Mouse (Mus musculus) yolk sac, embryonic 10.5 days (tissue): Measurements from ENCODE around the gene Cd8b1.
A peak's percentile ranks its signal among the peaks of the same experiment; 100 is the strongest.
"Not testable (repeated sequence)": the region's sequence is repeated elsewhere in the genome, so short reads cannot be mapped to it uniquely, and the experiment has no call there.

Source experiments
- DNase-seq: peaks from one replicate; pipeline ENCODE4 v3.0.0-alpha.2; 2017; ENCODE audit warnings: low spot score

Gene Cd8b1

DNA sequence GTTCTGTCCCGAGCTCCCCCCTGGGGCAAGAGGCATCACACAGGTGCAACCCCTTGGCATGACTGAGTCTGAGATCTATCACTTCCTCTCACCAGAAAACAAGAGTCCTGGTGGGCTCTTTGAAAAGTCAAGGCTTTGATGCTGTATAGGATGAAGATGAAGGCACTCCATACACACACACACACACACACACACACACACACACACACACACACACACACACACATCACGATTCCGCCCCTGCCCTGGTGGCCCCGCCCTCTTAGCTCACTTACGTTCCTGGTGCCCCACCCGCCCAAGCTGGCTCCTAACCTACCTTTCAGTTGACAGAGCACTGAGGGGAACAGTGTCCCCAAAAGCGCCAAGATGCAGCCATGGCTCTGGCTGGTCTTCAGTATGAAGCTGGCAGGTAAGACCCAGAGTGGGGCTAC, at the start of gene Cd8b1:
Gene Cd8b1 (plus strand): TSS at position 298 of the 431 bp plus-strand sequence.
- DNase-seq: no peak

DNA sequence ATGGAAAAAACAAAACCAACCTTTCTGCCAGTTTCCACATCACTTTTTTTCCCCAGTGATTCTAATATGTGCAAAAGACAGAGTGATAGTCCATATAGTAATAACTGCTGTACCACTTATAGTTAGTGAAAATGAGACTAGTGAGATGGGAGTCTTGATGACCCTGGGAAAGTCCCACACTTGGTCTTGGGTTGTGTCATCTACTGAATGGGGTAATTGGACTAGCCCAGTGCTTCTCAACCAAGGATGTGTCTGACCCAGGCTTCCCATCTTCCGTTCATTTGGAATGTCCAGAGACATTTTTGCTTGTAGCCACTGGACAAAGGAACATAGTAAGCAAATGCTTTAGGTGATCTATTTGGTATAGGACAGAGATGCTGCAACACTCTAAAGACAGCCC, 48.9 kb upstream of the Cd8b1 start:
- DNase-seq: no peak

DNA sequence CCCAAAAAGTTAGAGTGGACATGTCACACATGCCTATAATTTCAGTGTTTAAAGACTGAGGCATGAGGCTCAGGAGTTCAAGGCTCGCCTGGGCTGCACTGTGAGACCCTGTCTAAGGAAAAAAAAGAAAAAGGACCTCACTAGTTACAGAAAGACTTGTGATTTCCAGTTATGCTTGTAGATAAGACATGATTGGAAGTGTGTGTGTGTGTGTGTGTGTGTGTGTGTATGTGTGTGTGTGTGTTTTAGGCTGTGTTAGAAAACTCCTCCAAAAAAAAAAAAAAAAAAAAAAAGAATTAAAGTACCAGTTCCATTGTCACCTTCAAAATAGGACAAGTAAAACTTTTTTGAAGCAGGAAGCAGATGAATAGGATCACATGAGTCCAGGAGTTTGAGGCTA, 48.0 kb upstream of the Cd8b1 start:
- no peak for DNase-seq

DNA sequence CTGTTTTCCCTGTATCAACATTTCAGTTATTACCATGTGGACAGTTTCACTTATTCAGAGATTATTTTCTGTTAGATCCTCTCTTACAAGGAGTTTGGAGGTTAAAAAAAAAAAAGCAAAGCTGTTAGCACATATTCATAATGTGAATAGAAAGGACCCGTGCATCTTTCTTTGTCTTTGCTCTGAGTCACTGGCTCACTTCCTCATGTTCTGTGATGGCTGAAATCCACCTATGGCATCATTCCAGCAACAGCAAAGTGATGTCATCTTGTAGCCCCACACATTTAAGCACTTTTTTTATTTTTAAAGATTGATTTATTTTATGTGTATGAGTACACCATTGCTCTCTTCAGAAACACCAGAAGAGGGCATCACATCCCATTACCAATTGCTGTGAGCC, 43.2 kb upstream of the Cd8b1 start:
- no peak for DNase-seq

DNA sequence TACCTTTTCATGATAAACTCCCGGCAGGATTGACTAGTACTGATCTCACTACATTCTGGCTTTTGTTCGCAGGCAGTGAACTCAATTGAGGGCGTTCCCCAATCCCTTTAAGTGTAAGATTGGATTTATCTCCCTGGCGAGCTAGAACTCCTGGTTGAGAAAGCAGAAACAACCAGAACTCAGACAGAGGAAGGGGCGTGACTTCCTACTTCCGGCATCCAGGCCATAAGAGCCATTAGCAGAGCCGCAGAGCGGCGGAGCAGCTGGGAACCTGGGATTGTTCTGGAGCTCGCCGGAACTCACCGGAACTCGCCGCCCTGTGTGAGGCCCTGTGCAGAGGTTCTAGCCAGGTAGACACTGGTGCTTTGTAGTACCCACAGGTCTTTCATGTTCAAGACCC, 29.1 kb upstream of the Cd8b1 start:
- DNase-seq: peak; percentile 24

DNA sequence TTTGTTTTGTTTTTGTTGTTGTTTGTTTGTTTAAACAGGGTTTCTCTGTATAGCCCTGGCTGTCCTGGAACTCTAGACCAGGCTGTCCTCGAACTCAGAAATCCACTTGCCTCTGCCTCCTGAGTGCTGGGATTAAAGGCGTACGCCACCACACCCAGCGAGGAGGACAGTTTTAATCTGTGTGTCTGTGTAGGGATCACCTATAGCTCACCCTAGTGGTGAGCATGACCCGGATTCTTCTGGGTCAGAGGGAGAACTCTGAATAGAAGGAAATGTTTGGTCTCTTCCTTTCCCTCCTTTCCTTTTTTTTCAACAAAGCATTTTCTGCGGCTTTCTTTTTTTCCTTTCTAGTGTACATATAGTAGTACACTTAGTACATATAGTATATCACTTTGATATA, 27.3 kb upstream of the Cd8b1 start:
- DNase-seq: no peak

DNA sequence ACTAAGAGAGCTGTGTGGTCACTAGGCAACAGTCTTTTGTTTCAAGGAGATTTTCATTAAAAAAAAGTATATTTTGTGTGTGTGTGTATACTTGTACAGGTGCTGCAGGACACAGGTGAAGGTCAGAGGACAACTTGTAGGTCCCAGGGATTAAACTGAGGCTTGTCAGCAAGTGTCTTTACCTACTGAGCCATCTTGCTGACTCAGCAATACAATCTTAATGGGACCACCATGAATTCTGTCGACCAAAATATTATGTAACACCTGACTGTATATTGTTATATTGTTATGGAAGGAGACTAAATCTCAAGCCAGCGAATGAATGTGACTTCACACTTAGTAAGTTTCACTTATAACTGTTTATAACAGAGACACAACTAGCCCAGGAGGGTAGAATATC, 24.5 kb upstream of the Cd8b1 start:
- no peak for DNase-seq

DNA sequence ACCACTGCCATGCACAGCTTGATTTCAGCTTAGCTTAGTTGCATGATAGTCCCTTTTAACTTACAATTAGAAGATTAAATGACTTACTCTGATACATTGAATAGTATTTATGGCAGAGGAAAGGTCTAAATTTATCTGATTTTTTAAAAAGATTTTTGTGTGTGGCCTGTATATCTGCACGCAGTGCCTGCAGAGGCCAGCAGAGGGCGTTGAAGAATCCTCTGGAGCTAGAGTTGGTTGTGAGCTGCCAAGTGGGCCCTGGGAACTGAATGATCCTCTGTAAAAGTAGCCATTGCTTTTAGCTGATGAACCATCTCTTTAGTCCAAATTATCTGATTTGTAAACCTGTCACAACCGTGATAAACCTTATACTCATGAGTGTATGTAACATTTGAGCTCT, 23.8 kb upstream of the Cd8b1 start:
- DNase-seq: no peak

DNA sequence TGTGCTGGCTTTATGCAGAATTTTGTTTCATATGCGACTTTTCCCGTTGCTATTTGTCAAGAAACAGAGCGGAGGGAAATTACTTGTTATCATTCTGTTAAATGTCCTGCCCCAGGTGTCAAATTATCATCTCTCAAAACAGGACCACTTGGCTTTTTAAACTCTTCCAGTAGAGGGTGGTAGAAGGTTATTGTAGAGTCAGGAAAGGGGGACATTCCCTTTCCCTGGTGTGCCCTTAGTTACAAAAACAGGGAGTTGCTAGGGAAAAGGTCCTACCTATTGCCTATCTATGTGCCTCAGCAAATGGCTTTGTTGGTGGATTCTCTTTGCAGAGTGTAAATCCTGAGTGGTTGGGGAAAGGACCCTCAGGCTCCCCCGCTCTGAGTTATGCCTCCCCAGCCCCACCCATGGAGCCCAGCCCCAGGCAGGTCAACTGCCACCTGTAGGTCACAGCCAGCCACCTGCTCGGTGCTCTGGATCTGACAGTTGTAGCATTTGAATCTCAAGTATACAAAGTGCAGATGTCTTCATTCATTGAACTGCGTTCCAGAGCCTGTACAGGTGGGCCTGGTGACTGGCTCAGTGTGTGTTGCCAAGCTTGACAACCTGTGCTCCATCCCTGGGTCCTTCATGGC, 20.4 kb upstream of the Cd8b1 start:
- no peak for DNase-seq

DNA sequence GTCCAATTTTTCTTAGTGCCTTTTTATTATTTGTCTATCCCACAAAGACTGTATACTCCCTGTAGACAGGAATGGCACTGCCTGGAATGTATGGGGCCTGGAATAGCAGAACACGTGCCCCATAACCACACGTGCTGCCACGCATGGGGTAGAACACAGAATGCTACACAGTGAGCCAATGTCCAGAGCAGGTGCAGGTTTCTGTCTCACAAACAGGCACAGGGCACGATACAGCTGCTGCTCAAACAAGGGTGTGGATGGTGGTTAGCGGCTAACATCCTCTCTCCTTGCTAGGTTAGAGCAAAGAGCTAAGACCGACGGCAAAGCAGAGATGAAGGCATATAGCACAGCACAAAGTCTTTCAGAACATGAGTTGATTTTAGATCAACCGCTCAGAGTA, 15.1 kb upstream of the Cd8b1 start:
- DNase-seq: no peak

DNA sequence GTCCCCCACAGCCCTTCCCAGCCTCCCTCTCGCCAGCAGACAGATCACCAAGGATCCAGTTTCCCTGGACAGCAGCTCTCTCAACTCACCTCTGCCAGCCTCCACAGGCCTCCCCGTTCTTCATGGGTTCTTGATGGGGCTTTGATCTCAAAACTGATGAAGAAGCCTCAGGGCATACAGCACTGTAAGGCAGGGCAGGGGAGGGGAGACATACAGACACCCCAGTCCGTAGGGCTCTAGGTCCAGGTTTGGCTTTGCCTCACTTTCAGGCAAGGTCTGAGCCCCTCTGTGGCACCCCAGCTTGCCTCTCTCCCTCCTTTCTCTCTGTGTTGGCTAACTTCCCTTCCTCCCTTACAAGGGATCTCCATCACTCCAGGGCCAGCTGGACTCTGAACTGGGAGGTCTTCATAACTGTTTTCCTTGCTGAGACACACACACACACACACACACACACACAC, 733 bp upstream of the Cd8b1 start, which contains the start of gene Smyd1:
Gene Smyd1 (minus strand): TSS at position 408 of the 458 bp plus-strand sequence.
- no peak for DNase-seq

DNA sequence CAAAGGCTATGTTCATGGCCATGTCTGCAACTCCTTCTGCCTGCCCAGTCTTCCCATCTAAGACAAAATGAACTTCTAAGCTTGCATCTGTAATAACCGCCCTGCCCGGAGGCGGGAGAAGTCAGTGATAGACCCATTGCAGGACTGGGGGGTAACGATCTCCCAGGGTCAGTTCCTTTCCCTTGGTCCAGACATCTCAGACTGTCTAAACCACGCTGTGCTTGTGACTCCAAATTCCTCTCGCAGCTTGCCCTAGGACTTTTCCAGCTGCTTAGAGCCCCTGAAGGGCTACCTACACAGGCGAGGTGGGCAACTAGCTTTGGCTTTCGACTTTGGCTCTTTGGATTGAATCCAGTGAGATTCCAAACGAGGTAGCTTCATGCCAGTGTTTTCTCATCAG, 2.2 kb downstream of the Cd8b1 start:
- no peak for DNase-seq

DNA sequence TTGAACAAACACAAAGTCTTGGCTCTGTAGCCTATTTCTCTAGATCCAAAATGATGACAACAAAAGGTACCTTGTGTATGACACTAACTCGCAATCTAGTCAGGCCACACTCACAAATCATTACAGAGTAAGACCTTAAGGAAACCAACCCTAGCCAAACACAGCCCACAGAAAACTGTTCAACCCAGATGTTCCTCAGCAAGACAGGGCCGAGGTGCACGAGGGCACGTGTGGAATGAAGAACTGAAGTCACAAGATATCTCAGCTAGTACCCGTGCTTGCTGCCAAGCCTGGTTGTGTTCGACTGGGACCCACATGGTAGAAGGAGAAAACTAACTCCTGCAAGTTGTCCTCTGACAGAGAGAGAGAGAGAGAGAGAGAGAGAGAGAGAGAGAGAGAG, 7.3 kb downstream of the Cd8b1 start:
- DNase-seq: no peak

DNA sequence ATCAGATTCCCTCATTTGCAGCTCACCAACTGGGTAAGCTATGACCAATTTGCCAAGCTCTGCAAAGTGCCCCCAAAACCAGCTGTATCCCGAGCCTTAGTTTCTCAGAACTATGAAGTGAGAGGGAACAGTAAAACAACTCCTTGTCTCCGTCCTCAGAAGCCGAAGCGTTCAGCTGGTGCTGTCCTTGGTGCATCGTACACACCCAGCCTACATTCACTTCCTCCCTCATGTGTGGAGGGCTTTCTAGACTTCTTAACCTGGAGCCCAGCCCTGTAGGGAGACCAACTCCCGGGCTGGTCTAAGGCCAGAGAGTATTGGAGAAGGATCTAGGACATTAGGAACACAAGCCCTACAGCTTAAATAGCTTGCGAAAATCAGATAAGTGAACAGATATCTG, 7.9 kb downstream of the Cd8b1 start:
- no peak for DNase-seq

DNA sequence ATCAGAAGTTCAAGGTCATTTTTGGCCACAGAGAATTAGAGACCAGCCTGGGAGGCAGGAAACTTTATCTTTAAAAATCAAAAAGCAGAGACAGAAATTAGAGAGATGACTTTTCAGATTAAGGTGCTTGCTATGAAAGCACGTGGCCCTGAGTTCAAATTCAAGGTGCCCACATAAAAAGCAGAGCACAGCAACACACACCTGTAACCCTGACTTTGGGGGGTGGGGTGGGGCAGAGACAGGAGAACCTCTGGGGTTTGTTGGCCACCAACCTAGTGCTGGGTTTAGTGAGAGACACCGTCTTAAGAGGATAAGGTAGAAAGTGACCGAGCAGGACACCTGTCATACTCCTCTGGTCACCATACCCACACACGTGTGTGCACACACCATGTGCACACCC, 8.9 kb downstream of the Cd8b1 start:
- not testable (repeated sequence) for DNase-seq

DNA sequence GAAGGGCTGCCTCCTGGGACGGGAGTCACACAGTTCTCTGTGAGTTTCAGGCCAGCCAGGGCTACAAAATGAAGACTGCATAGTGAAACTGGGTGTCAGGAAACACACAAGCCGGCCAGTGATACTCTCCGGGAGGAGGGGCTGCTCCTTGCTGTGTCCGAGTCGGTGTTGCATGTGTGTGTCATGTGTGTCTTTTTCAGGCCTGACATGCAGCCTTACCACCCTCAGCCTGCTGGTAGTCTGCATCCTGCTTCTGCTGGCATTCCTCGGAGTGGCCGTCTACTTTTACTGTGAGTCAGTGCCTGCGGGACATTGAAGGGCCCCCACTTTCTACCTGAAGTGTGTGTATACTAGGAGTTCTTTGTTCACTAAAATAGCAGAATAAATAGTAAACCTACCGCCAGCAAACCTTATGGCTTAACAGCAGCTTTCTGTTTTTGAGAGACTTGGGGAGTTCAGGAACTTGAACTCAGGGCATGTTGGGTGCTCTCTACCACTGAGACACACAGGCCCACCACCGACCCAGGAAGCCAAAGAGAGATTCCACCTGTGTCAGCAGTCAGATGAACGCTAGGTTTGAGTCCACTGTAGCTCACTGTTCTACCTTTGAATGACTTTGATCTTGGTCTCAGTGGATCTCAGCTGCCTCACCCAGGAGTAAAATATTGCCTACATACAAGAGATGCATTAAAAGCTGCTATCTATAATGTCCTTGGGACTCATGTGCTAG, 9.8 kb downstream of the Cd8b1 start:
- no peak for DNase-seq

DNA sequence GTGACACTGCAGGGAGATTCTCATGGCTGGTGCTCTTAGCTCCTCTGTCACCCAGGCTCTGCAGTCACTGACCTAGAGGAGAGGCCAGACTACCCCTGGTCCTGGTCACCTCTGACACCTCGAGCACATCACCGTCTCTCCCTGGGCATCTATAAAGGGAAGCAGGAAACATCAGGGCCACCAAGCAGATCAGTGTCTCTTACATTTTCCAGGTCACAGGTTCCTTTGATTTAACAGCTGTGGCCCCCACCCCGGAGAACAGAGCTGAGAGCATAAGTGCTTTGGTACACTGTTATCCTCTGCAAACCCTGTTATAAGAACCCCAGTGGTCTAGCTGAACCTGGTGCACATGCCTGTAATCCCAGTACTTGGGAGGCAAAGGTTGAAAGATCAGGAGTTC, 10.4 kb downstream of the Cd8b1 start:
- DNase-seq: no peak

DNA sequence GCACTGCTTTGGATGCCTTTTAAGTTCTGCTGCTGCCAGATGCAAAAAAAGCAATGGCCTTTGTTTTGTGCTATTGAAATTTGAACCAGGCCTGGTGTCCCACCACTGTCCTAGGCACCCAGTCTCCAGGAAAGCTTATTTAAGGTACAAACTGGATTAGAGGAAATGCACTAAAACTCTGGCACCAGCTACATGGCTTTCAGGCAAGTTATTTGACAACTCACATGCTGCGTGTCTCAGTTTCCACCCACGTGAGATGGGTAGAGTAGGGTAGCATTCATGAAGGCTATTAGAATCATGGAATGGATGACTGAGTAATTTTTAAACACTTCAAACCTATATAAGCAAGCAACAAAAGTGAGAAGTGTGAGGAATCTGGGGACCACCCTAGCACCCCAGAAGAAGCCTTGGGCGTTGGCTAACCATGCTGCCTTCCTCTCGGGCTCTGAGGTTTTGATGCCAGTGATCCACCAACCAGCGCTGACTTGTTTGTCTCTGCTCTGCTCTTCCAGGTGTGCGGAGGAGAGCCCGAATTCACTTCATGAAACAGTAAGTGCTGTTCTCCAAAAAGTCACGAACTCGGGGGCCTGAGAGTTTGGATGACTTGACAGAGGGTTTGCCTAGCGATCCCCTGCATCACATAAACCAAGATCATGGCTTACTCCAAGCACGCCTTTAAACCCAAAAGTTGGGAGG, 11.1 kb downstream of the Cd8b1 start:
- DNase-seq: no peak

DNA sequence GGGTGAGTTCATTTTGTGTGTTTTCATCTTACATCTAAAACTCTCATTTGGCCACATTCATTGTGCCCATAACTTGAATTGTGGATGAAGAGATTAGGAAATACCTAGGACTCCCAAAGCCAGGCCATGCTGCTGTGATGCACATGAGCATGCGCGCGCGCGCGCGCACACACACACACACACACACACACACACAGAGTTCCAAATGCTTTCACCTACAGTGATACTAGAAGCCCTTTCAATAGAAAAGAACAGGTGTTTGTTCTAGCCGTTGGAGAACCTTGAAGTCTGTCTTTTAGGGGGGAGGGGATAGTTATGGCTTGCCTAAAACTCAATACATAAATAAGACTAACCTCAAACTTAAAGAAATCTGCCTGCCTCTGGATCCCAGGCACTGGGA, 15.1 kb downstream of the Cd8b1 start:
- no peak for DNase-seq

DNA sequence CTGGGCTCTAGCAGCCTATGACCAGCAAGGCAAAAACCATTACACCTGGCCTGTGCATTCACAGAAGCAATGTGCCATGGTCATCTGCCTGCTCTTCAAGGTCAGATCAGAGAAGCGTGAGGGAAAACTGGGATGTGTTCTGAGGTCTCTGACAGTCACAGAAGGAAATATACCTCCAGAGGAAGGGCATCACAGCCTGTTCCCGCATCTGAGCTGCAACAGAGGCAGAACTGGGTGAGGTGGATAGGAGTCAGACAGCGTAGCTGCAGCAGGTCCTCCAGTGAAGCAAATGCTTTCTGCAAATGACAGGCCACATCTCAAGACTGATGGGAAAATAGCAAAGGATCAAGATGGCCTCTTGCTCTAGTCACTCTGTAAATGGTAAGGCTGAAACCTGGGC, 16.4 kb downstream of the Cd8b1 start:
- no peak for DNase-seq

DNA sequence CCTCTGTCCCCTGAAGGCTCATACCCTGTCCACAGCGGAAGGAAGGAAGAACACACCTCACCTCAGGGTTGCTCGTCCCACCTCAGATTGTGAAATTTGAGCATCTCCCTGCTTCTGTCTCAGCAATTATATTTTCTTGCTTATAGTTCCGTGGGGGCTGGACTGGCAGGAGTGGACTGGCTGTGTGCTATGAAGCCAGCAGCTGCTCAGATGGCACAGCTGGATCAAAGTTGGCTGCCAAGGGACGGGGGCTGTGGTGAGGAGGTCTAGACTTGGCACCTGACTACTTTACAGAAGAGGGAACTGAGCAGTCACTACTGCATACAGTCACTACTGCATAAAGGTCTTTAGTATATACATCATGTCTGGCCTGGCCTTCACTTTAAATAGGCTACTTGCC, 16.8 kb downstream of the Cd8b1 start:
- no peak for DNase-seq

DNA sequence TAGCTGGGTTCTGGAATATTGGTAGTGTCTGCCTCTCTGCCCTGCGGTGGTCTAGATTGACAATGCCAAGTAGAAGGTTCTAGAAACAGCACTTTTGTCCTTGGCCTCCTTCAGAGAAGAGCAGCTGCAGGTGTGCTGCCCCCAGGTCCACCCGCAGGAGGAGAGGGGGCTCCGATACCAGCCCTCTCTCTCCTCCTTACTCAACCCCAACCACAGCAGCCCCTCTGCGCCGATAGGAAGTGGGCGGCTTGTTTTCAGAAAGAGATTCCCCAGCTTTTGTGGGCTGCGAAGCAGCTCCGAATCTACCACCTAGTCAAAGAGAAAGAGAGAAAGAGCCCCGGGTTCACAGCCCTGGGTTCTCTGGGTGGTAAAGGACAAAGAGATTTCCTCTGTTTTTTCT, 18.6 kb downstream of the Cd8b1 start:
- no peak for DNase-seq

DNA sequence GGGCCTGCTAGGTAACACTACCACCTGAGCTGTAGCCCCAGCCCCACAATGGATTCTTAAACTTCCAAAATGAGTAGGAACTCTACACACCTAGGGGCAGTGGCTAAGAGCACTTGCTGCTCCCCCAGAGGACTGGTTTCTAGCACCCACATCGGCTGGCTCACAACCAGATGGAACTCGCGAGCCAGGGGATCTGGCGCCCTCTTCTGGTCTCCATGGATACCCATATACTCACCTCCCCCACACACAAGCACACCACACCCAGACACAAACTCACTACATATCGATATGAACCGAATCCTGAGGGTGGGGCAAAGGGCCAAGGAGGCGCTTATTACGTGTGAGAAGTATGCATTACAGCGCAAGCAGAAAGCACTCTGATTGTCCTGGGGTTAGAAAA, 25.4 kb downstream of the Cd8b1 start:
- no peak for DNase-seq
